Mouse (Mus musculus) cerebellum, adult 8-10 months (tissue): ENCODE results near the gene Trim43a.
A peak's percentile ranks its signal among the peaks of the same experiment; 100 is the strongest.
"Not testable (repeated sequence)": the region's sequence is repeated elsewhere in the genome, so short reads cannot be mapped to it uniquely, and the experiment has no call there.

Experiments used
- DNase-seq: peaks from one replicate; pipeline ENCODE4 v3.0.0; 2022

The Trim43a gene

GRCm38 (mm10) chr9:88580591-88580990 lies at the start of gene Trim43a:
Trim43a (plus strand) TSS chr9:88580891.
- not testable (repeated sequence) for DNase-seq

DNA sequence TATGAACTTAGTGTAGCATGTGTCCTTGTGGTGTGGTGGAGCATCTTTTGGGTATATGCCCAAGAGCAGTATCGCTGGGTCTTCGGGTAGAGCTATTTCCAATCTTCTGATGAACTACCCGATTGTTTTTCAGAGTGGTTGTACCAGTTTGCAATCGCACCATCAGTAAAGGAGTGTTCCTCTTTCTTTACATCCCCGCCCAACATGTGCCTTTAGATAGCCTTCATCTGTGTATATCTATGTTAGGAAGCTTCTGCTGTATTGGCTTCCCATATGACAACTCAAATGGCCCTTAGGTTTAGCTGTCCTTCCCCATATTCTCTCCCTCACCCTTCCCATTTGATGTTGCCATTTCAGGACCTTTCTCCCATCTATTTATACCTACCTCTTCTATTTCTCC lies 46.6 kb upstream of the Trim43a start:
- DNase-seq = no peak

DNA sequence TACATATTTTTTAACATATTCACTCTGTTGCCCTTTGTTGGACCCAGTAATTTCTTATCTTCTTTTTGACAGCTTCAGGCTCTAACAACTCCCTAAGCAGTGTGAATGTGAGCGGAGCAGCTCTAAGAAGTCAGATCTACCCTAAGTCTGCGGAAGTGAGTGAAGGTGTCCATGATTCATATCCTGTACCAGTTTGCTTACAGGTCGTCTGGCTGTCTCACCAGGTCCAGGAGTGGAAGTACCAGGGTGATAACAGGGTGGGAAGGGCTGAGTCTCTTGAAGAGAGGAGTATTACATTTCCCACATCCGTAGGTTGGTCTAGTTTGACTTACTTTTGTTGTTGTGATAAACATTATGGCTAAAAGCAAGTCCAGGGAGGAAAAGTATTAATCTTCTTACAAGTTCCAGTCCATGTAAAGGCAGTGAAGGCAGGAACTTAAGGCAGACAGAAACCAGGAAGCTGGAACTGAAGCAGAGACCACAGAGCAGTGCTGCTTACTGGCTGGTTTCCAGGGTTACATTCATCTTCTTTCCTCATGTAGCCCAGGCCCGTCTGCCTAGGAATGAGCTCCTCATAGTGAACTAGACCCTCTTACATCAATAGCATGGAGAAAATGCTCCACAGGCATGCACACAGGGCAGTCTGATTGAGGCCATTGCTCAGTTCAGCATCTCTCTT lies 41.0 kb upstream of the Trim43a start:
- DNase-seq = no peak

DNA sequence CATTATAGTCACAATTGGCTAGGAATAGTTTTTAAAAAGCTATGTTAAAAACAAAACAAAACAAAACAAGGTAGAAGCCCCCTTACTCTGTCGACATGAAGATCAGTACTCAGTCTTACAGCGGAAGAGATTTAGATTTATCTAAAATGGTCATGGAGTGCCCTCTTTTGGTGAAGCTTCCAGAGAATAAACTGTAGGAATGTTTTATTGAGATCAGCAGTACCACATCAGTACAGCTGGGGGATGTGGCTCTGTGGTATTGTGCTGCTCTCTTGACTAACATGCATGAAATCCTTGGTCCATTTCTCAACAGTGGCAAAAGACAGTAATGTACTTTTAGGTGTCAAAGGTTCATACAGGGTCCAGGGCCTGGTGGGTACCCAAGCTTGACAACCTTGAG lies 37.9 kb upstream of the Trim43a start:
- DNase-seq = no peak

GRCm38 (mm10) chr9:88545534-88545933 lies 35.2 kb upstream of the Trim43a start:
- no peak for DNase-seq

GRCm38 (mm10) chr9:88546166-88546565 lies 34.5 kb upstream of the Trim43a start:
- DNase-seq = peak; percentile 59

DNA sequence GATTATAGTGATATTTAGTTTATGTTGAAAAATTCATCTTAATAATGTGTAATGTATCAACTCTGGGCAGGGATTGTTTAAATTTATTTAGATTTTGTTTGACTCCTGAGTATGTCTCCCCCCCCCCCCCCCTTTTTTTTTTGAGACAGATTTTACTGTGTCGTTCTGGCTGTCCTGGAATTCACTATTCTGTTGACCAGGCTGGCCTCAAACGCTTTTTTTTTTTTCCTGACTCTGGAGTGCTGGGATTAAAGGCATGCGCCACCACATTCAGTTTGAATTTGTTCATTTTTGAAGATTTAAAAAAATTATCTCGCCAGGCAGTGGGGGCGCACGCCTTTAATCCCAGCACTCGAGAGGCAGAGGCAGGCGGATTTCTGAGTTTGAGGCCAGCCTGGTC lies 34.0 kb upstream of the Trim43a start:
- no peak for DNase-seq

GRCm38 (mm10) chr9:88547270-88547669 lies 33.4 kb upstream of the Trim43a start:
- DNase-seq = no peak

- DNase-seq = peak; percentile 82
These were observed 32.7 kb upstream of the Trim43a start, which contains the start of gene Zfp949 for GRCm38 (mm10) chr9:88547851-88548613. Zfp949 (plus strand) TSS chr9:88548020.

DNA sequence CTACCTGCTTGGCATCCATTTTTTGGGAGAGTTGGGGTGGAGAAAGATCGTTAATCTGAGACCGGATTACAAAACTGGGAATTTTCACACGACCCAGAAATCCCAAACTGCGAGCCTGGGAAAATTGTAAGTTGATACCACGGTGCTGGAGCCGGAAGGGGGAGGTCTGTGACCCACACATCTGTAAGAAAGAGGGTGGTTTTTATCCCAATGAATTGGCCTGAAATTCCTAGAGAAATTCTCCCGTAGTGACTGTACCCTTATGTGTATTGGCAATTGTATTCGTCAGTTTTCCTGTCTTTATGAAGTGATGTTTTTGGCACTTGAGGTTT lies 32.1 kb upstream of the Trim43a start:
- DNase-seq = no peak

GRCm38 (mm10) chr9:88553071-88553470 lies 27.6 kb upstream of the Trim43a start:
- no peak for DNase-seq

DNA sequence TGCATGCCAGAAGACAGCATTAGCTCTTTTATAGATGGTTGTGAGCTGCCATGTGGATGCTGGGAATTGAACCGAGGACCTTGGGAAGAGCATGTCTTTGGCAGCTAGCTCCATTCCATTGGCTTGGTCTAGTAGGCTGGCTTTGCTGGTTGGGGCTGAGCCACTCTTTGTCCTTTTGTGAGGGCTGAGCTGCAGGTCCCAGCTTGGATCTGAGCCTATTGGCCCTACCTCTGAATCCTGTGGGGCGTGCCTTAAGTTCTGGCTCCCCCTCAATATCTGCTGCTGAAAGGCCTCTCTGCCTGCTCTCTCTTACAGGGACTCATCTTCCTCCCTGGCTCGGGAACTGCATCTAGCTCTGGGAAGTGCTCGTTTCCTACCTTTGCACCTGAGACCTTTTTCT lies 22.5 kb upstream of the Trim43a start:
- no peak for DNase-seq

DNA sequence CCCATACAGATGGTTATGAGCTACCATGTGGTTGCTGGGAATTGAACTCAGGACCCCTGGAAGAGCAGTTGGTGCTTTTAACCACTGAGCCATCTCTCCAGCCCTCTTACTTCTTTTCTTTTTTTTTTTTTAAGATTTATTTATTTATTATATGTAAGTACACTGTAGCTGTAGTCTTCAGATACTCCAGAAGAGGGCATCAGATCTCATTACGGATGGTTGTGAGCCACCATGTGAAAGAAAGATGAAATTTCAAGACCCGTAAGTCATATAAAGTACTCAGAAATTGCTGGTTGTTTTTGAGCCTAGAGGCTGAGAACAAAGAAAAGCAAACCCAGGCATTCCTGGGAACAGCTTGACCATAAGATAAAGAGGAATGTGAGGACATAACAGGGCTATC lies 19.2 kb upstream of the Trim43a start:
- DNase-seq = not testable (repeated sequence)

- not testable (repeated sequence) for DNase-seq
These were observed 10.2 kb upstream of the Trim43a start for GRCm38 (mm10) chr9:88570471-88570870.

- DNase-seq = not testable (repeated sequence)
These were observed 13.0 kb downstream of the Trim43a start for GRCm38 (mm10) chr9:88593708-88594107.

DNA sequence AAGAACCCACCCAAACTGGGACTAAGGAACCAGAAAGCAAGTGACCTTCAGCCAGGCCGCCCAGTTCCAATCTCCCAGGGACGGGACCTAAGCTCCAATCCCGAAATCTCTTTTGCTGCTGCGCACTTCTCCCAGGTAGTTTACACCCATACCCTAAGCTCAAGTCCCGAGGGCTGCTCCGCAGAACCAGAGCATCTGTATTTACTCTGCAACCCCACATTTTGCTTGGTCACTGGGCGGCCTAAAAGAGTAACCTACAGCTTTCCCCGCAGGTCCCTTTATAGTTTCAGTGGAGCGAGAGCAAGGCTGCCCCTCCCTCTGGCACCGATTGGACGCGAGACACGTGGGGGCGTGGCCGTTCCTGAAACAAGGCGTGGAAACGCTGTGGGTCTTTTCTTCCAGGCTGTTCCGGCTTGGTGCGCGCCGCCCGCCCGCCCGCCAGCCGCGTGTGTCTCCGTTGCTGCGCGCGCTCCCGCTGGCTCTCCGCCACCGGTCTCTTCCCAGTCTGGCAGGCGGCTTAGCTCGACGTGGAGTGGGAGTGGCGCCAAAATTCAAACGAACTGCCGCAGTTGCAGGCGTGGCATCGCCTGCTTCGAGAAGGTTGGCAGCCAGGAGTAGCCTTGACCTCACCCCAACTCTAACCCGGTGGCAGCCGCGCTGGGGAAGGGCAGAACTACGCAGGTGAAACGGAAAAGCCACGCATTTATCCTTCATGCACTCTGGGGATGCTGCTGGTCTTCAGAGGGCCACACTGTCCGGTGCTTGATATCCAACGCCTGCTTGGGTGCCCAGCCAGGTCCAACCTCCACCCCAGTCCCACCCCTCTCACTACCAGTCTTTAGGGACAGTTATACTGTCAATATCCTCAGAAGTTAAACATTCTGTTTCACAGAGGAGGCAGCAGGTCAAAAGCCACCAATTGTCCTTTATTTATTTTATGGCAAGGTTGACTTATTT lies 18.8 kb downstream of the Trim43a start:
- peak; percentile 96 for DNase-seq

GRCm38 (mm10) chr9:88625803-88626514 lies 45.3 kb downstream of the Trim43a start:
- not testable (repeated sequence) for DNase-seq

DNA sequence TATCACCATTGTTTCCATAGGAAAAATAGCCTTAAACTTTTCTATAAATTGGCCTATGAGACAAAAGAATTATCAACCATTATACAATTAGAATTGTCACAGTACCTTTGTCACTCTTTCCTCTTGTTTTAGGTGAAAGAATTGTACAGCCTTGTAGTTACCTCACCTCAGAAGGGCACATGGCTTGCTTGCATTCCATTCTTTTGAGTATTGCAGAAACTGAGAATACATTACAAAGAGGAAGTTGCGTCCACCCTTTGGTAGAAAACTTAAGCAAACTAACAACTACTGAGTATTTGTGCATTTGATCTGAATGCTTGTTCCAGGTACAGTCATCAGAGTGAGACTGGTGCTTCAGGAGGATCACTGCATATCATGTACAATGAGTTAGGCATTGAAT lies 57.4 kb downstream of the Trim43a start:
- not testable (repeated sequence) for DNase-seq
